Mouse (Mus musculus) splenic B cell, adult 2 months (primary cell): ENCODE measurements at regions not wholly inside any gene's neighbourhood (a gene's known extent, or its start where the extent isn't known, plus 50 kb on each side); places are given as distances from the start of the nearest gene placed in this dataset.
A peak's percentile ranks its signal among the peaks of the same experiment; 100 is the strongest.

ENCODE experiments used
- DNase-seq: peaks from one replicate; pipeline ENCODE4 v3.0.0-alpha.2; 2011; ENCODE audit warnings: low read depth, low spot score
- H3K27me3 ChIP-seq: 2 replicates; pipeline ENCODE4 v1.6.1; 2012; ENCODE audit warnings: mild to moderate bottlenecking, low read length, moderate library complexity, mixed read lengths; ENCODE audit not compliant: control insufficient read depth, poor library complexity, insufficient read depth, severe bottlenecking
- H3K36me3 ChIP-seq: 2 replicates; pipeline ENCODE4 v1.6.1; 2012; ENCODE audit warnings: mild to moderate bottlenecking, low read length, moderate library complexity, mixed read lengths; ENCODE audit not compliant: control insufficient read depth, poor library complexity, insufficient read depth, severe bottlenecking

DNA sequence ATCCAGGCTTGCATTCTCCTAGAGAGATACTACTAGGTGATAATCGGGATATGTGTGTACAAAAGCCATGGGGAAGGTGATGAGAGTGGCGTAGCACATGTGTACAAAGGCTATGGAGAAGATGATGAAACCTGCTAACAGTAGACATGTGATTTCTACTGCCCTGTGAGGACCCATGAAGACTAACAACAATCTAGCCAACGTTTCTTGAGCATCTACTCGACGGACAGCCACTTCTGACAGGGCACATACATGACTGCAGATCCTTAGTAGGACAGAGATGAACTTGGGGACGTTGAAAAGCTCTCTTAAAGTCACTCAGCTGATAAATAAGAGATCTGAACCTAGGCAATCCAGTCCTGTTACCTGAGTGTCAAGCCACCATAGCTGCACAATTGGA, 79.8 kb upstream of the Foxo1 start:
- H3K27me3 ChIP-seq: no peaks in the 10 kb centered on the region
- DNase-seq: no peak

DNA sequence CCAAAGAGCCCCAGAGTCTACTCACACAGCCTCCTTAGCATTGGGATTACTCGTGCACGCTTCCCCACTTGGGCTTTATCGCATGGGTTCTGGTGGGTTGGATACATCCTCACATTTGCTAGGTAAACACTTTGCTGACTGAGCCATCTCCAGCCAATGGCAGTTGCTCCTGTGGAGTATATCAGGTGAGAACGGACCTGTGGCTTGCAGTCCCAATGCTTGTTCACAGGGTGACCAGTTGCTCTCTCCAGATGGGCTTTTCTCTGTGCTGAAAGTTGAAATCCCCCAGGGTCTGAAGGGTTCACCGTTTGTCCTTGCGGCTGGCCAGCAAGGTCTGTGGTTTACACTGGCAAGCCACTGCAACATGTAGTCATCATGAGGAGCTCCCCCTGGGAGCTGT, 79.1 kb upstream of the Foxo1 start:
- Histone ChIP-seq H3K36me3 (no peaks in the 10 kb centered on the region), H3K27me3 (no peaks in the 10 kb centered on the region)
- DNase-seq: no peak

More for the DNA sequence above, 79.8 kb upstream of the Foxo1 start:
- no peaks in the 10 kb centered on the region for H3K36me3 ChIP-seq

DNA sequence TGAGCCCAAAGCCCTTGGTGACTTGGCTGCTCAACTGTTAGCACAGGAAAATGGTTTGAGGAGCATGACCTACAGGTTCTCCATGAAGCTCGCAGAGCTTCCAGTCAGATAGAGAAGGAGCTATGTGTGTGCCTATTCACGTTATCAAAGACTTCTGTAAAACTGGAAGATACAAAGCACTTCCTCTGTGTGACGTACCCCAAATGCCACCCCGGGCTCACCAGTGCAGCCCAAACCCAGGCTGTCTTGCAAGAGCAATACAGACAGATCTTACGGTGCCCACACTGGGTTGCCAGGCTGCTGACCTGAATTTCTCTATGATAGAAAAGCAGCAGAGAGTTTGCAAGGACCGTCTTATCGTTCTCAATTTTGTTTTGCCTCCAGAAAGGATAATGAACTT, 78.1 kb upstream of the Foxo1 start:
- H3K27me3 ChIP-seq: no peaks in the 10 kb centered on the region
- H3K36me3 ChIP-seq: no peaks in the 10 kb centered on the region
- DNase-seq: no peak

DNA sequence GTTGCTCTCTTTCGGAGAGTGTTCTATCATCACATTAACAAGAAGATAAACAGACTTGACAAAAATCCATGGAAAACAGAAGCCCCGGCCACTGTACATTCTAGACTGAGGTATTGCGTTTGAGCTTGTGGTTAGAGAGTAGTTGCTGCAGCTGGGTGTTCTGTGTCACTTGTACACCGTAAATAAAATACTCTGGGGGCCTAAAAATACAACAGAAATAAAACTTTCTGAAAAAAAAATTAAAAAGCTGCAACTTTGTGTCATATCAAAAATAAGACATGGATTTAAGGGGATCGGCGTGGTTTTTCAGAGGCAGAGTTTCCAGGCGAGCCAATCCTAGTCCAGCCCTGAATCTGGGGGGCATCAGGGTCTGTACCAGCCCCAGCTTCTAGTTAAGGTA, 75.1 kb upstream of the Foxo1 start:
- Histone ChIP-seq H3K36me3 (no peaks in the 10 kb centered on the region), H3K27me3 (no peaks in the 10 kb centered on the region)
- DNase-seq: no peak

DNA sequence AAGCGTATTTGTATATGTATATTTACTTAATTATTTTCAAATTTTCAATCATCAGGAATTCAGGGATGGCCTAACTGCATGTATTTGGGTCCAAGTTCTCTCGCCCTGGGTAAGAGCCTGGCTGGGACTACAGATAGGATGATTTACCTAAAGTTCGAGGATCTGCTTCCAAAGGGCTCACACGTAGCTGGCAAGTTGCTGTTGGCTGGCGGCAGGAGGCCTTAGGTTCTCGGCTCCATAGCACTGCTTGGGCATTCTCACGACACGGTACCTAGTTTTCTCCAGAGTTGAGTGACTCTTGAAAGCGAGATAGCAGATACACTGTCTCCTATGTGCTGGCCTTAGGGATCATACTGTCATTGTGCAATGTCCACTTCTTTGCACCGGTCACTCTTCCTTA, 73.9 kb upstream of the Foxo1 start:
- Histone ChIP-seq H3K36me3 (no peaks in the 10 kb centered on the region), H3K27me3 (no peaks in the 10 kb centered on the region)
- DNase-seq: no peak

DNA sequence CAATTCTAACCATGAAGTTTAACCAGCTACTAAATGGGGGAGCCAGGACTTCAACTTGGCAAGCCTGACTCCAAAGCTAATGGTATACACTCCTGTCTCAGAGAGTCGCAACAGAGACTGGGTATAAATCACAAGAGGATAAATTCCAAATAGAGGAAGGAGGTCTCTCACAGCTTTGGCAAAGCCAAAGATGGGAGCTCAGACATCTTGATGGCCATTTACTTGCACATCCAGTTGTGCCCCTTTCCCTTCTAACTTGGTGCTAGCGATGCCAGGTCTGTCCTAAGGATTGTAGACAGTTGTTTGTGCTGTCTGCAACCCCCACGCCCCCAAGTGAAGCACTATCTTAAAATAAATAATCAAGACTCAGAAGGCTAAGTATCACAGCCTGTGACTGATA, 72.7 kb upstream of the Foxo1 start:
- DNase-seq: no peak
- H3K36me3 ChIP-seq: no peaks in the 10 kb centered on the region

DNA sequence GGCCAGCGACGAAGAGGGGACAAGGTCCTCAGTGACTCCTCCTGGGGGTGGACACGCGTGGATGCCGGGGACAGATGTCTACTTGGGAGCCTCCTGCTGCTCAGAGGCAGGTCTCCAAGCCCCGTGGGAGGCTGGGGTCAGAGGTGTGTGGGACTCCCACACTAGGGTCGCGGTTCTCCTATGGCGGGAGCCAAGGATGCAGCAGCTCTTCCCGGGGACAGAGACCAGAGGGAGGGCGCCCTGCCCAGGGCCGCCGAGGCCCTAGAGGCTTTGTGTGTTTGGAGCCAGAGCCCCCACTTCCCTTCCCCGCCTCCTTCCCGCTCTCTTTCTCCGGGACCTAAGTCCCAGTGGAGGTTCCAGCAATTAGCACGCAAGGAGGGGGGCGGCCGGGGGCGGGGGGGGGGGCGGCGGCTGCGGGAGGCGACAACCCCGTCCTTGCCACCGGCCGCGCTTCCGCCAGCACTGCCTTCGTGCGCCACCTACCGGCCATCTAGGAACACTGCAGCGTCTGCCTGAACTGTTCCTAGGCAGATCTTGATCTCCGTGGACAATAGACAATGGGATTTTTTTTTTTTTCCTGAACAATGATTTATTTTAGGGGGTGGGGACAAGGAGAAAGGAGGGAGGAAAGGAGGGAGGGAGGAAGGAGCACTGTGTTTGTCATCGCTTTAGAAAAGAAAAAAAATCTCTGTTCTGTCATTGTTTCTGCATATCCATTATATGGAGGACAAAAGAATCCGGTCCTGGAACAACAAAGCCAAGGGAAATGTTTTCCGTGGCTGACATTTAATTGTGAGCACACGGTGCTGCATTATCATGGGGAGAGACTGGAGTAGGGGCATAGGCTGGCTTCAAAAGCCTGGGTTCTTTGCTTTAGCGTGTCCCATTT, 71.8 kb upstream of the Foxo1 start:
- Histone ChIP-seq H3K36me3 (no peaks in the 10 kb centered on the region), H3K27me3 (no peaks in the 10 kb centered on the region)
- peak; percentile 83 for DNase-seq

More for the DNA sequence above, 72.7 kb upstream of the Foxo1 start:
- no peaks in the 10 kb centered on the region for H3K27me3 ChIP-seq

DNA sequence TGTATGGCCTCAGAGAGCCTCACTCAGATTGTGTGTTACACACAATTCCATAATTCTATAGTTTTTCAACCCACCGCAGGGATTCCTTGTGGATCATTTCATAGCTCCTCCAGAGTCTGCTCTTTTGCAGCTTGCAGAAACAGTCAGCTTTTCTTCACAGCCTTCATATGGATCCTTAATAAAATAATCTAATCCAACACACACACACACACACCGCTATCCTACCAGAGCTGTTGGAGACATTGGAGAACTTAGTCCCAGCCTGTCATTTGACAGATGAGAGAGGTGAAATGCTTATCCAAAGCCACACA, 71.2 kb upstream of the Foxo1 start:
- H3K36me3 ChIP-seq: no peaks in the 10 kb centered on the region
- no peaks in the 10 kb centered on the region for H3K27me3 ChIP-seq
- DNase-seq: no peak

DNA sequence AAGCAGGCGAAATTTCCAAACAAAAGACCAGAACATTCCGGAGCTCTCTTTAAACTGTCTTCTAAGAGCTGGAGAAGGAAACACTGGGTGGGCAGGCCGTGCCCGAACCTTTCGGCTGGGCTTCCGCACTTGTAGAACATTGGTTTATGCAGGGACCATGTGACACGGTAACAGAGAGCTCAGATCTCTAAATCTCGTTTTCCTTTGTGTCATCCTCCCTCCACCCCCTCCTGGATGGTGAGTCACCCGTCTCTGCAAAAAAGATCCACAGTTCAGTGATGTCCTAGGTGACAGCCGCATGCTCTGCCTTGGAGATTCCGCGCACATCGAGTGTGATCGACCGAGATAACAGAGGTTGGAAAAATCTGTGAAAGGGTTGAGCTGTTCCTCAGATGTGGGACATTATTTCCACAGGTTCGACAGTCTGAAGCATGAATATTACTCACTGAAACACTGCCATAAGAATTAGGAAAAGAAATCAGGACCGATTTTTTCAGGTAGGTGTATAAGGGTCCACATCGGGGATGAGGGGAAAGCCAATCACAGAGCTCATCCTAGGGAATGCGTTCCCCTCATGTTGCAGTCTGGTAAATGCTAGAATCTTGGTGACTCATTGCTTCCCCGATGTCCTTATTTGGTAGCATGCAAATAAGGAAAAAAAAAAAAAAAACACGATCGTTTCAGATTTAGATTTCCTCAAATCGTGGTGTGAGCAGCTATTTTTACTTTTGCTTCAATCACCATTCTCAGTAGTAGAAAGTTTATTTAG, 70.0 kb upstream of the Foxo1 start:
- Histone ChIP-seq H3K36me3 (no peaks in the 10 kb centered on the region), H3K27me3 (no peaks in the 10 kb centered on the region)
- DNase-seq: peak; percentile 77

DNA sequence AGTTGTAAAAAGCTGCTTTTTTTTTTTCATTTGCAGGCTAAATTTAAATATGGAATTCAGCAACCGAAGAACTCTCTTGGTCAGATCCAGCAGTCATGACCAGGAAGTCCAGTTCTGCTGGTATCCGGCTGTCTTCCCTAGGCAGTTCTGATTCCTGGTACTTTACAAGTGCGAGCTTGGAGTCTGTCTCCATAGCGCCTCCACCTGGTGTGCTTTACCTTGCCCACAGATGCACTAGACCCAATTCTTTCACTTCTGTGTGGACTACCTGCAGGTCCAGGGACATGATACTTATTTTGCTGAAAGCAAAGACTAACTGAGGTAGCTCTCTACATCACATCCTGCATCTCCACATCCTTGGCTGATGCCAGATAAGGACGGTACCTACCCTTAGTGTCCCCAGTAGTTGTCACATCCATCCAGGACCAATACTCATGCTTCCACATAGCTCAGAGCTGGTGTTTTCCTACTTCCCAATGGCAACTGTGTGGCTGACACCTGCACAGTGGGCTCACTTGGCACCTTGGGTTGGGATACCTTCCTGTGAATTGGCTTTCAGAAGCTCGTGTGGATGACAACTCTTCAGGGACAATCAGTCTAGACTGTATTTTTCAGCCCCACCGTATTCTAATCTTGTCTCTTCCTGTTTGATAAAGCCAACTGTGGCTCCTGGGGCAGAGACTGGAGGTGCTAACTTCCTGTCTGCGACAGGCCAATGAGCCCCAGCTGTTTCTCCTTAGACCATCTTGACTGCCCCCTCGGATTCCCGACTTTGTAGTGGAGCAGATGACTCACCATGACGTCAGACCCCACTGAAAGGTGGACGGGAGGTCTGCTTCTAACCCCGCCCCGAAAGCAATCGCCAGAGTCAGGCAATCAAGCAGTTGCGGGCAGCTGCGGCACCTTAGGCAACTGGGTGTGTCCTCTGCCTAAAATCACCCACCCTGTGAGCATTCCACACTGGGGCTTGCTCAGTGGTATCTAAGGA, 69.1 kb upstream of the Foxo1 start:
- Histone ChIP-seq H3K27me3 (no peaks in the 10 kb centered on the region), H3K36me3 (no peaks in the 10 kb centered on the region)
- DNase-seq: peak; percentile 82

DNA sequence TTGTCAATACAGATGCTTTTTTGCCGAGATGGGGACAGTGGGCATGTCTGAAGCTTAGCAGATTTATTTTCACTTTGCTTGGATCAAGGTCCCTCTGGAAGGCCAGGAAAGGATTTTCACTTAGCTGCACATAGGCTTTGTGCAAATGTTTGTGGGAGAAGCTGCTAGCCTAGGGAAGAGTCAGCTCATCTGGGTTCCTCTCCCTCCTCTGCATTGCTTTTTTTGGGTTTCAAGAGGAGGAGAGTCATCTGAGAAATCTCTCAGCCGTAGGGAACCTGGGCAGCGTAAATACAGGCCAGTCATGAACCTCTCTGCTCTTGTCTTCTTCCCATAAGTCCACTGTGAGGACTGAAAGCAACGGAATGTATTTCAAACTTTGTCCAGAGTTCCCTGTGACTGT, 68.0 kb upstream of the Foxo1 start:
- H3K27me3 ChIP-seq: no peaks in the 10 kb centered on the region
- no peaks in the 10 kb centered on the region for H3K36me3 ChIP-seq
- no peak for DNase-seq

DNA sequence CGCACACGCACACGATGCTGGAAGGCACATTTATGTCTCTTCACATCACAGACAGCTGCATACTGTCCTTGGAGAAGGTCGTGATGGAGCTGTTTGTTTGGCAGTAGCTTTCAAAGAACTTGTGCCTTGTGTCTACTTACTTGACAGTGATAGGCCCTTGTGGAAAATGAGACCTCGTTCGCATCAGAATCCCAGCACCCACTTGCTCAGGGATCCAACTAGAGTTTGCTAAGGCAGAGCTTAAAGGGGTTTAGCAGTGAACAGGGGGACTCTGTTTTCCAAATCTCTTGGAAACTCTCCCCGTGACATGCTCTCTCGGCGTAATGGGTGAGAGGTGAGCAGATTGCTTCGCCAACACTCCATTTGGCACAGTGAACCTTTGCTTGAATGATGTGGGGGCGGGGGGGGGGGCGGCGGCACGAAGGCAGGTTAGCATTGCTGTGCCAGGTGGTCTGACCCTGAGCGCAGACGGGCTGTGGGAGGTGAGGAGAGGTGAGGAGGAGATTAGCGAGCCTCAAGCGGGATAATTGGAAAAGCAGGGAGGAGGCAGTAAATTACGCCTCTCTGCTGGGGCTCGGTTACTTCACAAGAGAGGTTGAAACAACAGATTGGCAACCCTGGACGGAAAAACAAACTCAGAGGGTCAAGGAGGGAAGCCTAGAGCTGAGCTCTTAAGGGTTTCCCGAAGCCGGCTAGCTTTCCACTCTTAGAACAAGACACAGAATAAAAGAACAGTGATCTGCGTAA, 57.4 kb upstream of the Foxo1 start:
- no peaks in the 10 kb centered on the region for H3K27me3 ChIP-seq
- no peak for DNase-seq

DNA sequence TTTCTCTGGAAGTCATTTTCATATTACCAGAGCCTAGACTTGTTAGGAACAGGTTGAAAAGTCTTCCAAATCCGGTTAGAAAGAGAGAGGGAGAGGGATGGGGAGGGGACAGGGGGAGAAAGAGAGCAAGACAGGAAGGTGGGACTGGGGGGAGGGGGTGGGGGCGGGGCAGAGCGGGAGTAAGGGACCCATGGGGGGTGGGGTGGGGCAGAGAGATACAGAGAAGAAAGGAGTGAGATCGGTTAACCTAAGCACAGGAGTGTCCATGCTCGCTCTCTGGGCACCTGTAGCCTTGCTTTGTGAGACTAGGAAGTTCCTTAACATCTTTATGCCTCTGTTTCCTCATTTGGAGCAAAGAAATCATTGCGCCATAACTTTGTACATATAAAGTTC, 56.8 kb upstream of the Foxo1 start:
- no peak for DNase-seq
- Histone ChIP-seq H3K27me3 (no peaks in the 10 kb centered on the region), H3K36me3 (no peaks in the 10 kb centered on the region)

More for the DNA sequence above, 57.4 kb upstream of the Foxo1 start:
- no peaks in the 10 kb centered on the region for H3K36me3 ChIP-seq

DNA sequence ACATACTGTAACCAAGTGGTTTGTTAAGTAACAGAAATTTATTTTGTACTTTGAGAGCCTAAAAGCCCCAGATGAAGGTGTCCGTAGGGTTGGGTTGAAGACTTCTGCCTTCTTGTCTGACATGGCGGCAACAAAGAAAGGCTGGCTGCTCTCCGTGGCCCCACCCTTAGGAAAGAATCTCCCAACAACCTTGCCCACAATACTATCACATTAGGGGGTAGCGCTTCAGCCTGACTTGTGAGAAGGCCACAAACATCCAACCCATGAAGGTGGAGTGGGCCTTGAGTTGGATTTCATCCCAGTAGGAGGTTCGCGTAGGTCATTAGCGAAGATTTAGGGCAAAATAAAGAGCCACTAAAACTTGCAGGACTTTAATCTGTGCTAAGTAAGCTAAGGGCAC, 54.0 kb upstream of the Foxo1 start:
- no peak for DNase-seq
- Histone ChIP-seq H3K36me3 (no peaks in the 10 kb centered on the region), H3K27me3 (no peaks in the 10 kb centered on the region)
